Mouse (Mus musculus) forebrain, postnatal 0 days (tissue): ENCODE data around the gene Mcub. TPM values are rescaled to one million over a fixed set of nuclear protein-coding genes. Genes with fewer than 3 reads are reported as not detected.

ENCODE experiments used
- ATAC-seq: fragments of 200-750 bp; cut with Nextera tagmentation; 2 replicates; pipeline ENCODE4 v1.8.0; 2017; ENCODE audit warnings: mild to moderate bottlenecking, moderate library complexity
- DNase-seq: peaks from one replicate; pipeline ENCODE4 v3.0.0-alpha.2; 2015
- H3K27ac ChIP-seq: fragments of 300-500 bp; sonication (generic); 2 replicates; pipeline ENCODE4 v1.5.1; 2014; ENCODE audit warnings: low read depth, mild to moderate bottlenecking, antibody characterized with exemption, low read length, moderate library complexity, mixed read lengths
- H3K27me3 ChIP-seq: fragments of 300-500 bp; sonication (generic); 2 replicates; pipeline ENCODE4 v1.6.1; 2014; ENCODE audit warnings: mild to moderate bottlenecking, low read length, mixed read lengths; ENCODE audit not compliant: insufficient read depth
- H3K36me3 ChIP-seq: fragments of 300-500 bp; sonication (generic); 2 replicates; pipeline ENCODE4 v1.6.1; 2014; ENCODE audit warnings: mild to moderate bottlenecking, moderate library complexity; ENCODE audit not compliant: insufficient read depth
- H3K4me1 ChIP-seq: fragments of 300-500 bp; sonication (generic); 2 replicates; pipeline ENCODE4 v1.6.1; 2014; ENCODE audit warnings: antibody characterized with exemption; ENCODE audit not compliant: insufficient read depth
- H3K4me2 ChIP-seq: fragments of 300-500 bp; sonication (generic); 2 replicates; pipeline ENCODE4 v1.6.1; 2014; ENCODE audit warnings: low read depth, mild to moderate bottlenecking, moderate library complexity
- H3K4me3 ChIP-seq: fragments of 300-500 bp; sonication (generic); 2 replicates; pipeline ENCODE4 v1.5.1; 2014; ENCODE audit warnings: low read depth, low read length, mixed read lengths
- H3K9ac ChIP-seq: fragments of 300-500 bp; sonication (generic); 2 replicates; pipeline ENCODE4 v1.6.1; 2014; ENCODE audit warnings: mild to moderate bottlenecking
- H3K9me3 ChIP-seq: fragments of 300-500 bp; sonication (generic); 2 replicates; pipeline ENCODE4 v1.6.1; 2016; ENCODE audit warnings: low read length
- CTCF ChIP-seq: sonication (generic); IDR thresholded peaks from 2 replicates; pipeline ENCODE4 v1.5.1; 2016; ENCODE audit warnings: antibody characterized with exemption, control low read depth, low read depth
- WGBS: fragments of 180-500 bp; shearing (Covaris S2); extraction: QIAGEN DNeasy Blood & Tissue Kit; methylation state at CpG from one replicate; pipeline ENCODE4 v1.1.7; 2014; 5-methylcytosine and 5-hydroxymethylcytosine counted together
- polyA plus RNA-seq: library from polyadenylated mRNA; unstranded; fragments of >200 nt; fragmentation: Nextera tagmentation; extraction: Ambion mirVana; gene quantifications from 2 replicates; pipeline ENCODE4 v1.2.1, GENCODE M21; 2015
- total RNA-seq: library from RNA; depleted of rRNA; stranded (reverse); fragments of >200 nt; gene quantifications from 2 replicates; pipeline ENCODE4 v1.2.3, GENCODE M21; 2014

Gene Mcub
- total and polyA plus RNA-seq, 2 experiments from 2014 or later, result 6.9 to 10.3 TPM

DNA sequence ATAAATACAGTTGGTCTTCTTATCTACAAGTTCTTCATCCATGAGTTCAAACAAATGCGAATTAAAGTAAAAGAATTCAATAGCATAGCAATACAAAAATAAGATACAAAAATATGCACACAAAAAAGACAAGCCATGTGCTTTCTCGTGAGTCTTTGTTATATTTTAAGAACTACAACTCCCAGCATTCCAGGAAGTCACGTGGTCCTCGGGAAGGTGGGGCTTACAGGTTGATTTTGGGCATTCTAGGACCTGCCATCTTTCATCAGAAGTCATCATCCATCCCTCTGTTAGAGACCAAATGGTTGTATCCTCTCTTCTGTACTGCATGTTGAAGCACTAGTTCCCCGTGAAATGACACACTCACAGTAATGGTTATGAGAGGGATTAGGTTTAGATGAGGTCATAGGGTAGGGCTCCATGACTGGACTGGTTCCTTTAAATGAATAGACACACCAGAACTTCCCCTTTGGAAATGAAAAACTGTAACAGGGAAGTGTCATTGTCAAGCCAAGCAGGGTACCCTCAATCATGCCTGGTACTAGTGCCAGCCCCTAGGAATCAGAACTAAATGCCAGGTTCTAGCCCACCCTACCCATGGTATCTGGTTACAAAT is 20.7 kb downstream of the Mcub start:
- no peak overlapping the region for H3K27ac ChIP-seq
- 85% methylated on average over 5 of the region's 5 CpGs for WGBS
- H3K4me2 ChIP-seq, result no peak overlapping the region
- no peak for TF ChIP-seq CTCF
- H3K36me3 ChIP-seq, result no peaks in the 10 kb centered on the region
- no peak overlapping the region for H3K9ac ChIP-seq
- H3K4me1 ChIP-seq, result no peaks in the 10 kb centered on the region
- H3K4me3 ChIP-seq, result no peak overlapping the region
- no peaks in the 10 kb centered on the region for H3K27me3 ChIP-seq
- DNase-seq, result no peak
- H3K9me3 ChIP-seq, result no peaks in the 10 kb centered on the region
- ATAC-seq, result peak; percentile 23; the same call in 1 of the 2 replicates

DNA sequence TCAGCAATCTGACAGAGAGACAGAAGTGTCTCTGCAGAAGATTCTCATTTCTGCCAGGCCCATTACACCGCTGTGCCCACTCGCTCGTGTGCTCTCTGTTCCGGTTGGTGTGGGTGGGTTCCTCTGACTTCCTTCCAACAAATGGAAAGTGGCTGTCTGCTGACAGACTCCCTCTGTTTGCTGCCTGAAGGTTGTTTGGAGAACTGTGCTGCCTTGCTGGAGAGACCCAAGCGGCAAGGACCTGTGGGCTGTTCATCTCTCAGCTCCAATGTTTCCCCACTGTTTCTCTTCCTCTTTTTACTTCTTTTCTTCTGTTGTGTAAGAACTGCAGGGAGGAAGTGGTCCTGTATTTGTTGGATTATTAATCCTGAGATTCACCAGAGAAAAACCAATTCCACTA is 21.6 kb downstream of the Mcub start:
- H3K9me3 ChIP-seq, result no peaks in the 10 kb centered on the region
- ATAC-seq, result no peak
- H3K4me3 ChIP-seq, result no peak overlapping the region
- no peak overlapping the region for H3K27ac ChIP-seq
- no peak for TF ChIP-seq CTCF
- H3K9ac ChIP-seq, result no peak overlapping the region
- WGBS, result 88% methylated on average over 5 of the region's 5 CpGs
- no peaks in the 10 kb centered on the region for H3K27me3 ChIP-seq
- no peaks in the 10 kb centered on the region for H3K36me3 ChIP-seq
- H3K4me1 ChIP-seq, result no peaks in the 10 kb centered on the region
- H3K4me2 ChIP-seq, result no peak overlapping the region
- no peak for DNase-seq

DNA sequence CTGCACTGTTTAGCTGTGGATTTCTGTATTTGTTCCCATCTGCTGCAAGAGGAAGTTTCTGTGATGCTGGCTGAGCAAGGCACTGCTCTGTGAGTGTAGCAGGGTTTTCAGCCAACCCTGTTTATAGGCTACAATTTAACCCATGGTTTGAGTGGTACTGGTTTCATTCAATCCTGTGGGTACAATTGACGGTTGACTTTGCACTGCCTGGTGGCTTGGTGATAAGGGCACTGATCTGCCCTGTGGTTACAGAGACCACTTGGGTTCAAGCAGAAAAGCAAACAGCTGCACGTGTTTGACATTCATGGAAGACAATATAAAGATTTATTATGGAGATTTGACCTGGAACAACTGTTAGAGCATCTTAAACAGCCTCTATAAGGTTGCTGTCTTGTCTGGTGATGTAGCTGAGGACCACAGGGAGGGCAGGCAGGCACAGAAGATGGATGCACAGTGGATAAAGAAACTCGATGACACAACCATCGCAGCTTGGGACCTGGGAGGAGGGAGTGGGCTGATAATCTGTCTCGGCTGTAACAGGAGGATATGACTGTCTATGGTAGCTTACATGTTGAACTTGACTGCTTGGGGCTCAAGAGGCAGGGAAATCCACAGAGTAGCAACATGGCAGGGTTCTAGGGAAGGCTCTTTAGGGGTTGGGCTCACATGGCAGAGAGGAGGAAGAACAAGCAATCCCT is 23.6 kb downstream of the Mcub start:
- Histone ChIP-seq H3K27me3 (no peaks in the 10 kb centered on the region), H3K9me3 (no peaks in the 10 kb centered on the region), H3K9ac (no peak overlapping the region), H3K36me3 (no peaks in the 10 kb centered on the region), H3K27ac (no peak overlapping the region), H3K4me1 (no peaks in the 10 kb centered on the region), H3K4me3 (no peak overlapping the region), H3K4me2 (no peak overlapping the region)
- 85% methylated on average over 5 of the region's 5 CpGs for WGBS
- DNase-seq (no peak), ATAC-seq (no peak)
- no peak for TF ChIP-seq CTCF

DNA sequence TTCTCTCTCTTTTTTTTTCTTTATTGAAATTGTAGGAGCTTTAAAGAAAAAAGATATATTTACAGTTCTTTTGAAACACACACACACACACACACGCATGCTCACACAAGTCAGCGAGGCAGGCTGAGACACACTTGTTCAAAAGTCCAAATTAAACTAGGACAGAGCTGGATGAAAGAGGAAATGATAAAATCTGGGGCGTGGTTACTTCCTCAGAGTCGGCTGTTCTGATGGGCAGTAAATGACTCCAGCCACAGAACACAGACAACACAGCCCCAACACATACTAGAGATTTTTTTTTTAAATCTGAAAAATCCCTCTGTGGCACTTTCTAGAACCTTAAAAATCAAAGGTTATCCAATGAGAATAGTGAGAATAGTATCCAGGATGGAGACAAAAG is 26.2 kb downstream of the Mcub start:
- no peaks in the 10 kb centered on the region for H3K4me1 ChIP-seq
- WGBS, result 84% methylated on average over 4 of the region's 4 CpGs
- no peaks in the 10 kb centered on the region for H3K27me3 ChIP-seq
- ATAC-seq, result no peak
- DNase-seq, result no peak
- no peaks in the 10 kb centered on the region for H3K36me3 ChIP-seq
- no peak overlapping the region for H3K9ac ChIP-seq
- no peak overlapping the region for H3K27ac ChIP-seq
- TF ChIP-seq CTCF, result no peak
- H3K9me3 ChIP-seq, result no peaks in the 10 kb centered on the region
- no peak overlapping the region for H3K4me2 ChIP-seq
- H3K4me3 ChIP-seq, result no peak overlapping the region

DNA sequence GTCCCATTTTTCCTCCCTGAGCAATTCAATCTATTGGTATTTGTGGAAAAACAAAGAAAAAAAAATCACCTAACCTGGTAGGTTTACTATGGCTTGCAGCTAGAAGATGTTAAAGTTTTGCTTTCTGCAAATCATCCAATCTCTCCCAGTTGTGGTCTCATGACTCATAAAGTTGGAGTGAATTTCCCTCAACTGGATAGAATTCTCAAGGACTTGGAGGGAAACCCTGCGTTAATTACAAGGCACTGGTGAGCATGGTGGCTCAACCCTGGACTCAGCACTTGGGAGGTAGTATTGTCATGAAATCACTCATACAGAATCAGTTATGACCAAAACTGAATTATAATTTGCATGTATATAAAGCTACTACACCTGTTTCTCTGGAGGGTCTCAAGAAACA is 28.7 kb downstream of the Mcub start:
- Histone ChIP-seq H3K27me3 (no peaks in the 10 kb centered on the region), H3K4me3 (no peak overlapping the region), H3K27ac (no peak overlapping the region), H3K9me3 (no peaks in the 10 kb centered on the region), H3K4me1 (no peaks in the 10 kb centered on the region), H3K36me3 (no peaks in the 10 kb centered on the region), H3K9ac (no peak overlapping the region), H3K4me2 (no peak overlapping the region)
- 89% methylated on average over 1 of the region's 1 CpGs for WGBS
- no peak for DNase-seq
- no peak for TF ChIP-seq CTCF
- ATAC-seq, result no peak

DNA sequence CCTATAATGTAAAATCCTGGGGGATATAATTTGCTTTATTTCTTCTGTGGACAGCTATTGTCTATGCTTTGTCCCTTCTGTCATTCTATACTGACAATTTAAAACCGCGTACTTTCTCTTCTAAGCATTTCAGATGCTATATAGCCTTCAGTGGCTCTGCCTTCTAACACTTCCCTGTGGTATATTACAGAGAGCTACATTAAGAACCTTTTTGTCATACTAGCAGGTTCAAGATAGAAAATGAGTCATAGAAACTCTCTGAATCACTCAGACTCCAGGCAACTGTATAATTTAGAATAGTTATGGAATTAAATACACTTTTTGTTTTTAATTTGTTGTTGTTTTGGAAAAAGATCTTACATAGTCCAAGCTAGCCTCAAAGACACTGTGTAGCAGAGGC is 29.2 kb downstream of the Mcub start:
- TF ChIP-seq CTCF, result no peak
- Histone ChIP-seq H3K36me3 (no peaks in the 10 kb centered on the region), H3K4me2 (no peak overlapping the region), H3K9ac (no peak overlapping the region), H3K4me3 (no peak overlapping the region), H3K9me3 (no peaks in the 10 kb centered on the region), H3K27ac (no peak overlapping the region), H3K27me3 (no peaks in the 10 kb centered on the region), H3K4me1 (no peaks in the 10 kb centered on the region)
- no peak for ATAC-seq
- WGBS, result 99% methylated on average over 2 of the region's 2 CpGs
- no peak for DNase-seq

DNA sequence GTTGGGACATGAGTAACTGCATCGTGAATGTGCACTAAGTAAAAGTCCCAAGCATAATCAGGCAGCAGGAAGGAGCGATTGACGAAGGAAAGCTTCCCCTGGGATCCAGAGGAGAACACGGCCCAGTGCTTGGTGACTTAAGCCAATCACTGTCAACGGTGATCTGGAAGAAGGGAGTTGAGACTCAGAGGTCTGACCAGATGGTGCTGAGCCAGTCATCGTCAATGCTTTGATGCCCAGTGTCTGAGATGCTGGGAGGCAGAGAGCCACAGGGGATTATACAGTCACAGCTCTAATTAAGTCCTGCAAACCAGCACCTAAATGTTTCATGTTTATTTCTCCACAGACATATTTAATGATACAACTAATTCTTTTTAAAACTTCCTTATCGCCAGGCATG is 30.9 kb downstream of the Mcub start:
- no peak overlapping the region for H3K27ac ChIP-seq
- no peak overlapping the region for H3K4me3 ChIP-seq
- H3K27me3 ChIP-seq, result no peaks in the 10 kb centered on the region
- DNase-seq, result no peak
- whole genome bisulfite sequencing, result 56% methylated on average over 7 of the region's 7 CpGs
- ATAC-seq, result no peak
- H3K4me2 ChIP-seq, result no peak overlapping the region
- no peak overlapping the region for H3K9ac ChIP-seq
- no peaks in the 10 kb centered on the region for H3K9me3 ChIP-seq
- no peaks in the 10 kb centered on the region for H3K36me3 ChIP-seq
- TF ChIP-seq CTCF, result no peak
- no peaks in the 10 kb centered on the region for H3K4me1 ChIP-seq
